Mouse (Mus musculus) midbrain, embryonic 16.5 days (tissue): ENCODE measurements around the gene En1. TPM values are rescaled to one million over a fixed set of nuclear protein-coding genes. Genes with fewer than 3 reads are reported as not detected.

Experiments
- ATAC-seq: fragments of 200-750 bp; cut with Nextera tagmentation; 2 replicates; pipeline ENCODE4 v1.8.0; 2017; ENCODE audit warnings: moderate TSS enrichment
- H3K27ac ChIP-seq: fragments of 300-500 bp; sonication (generic); 2 replicates; pipeline ENCODE4 v1.5.1; 2014; ENCODE audit warnings: mild to moderate bottlenecking, low read length, mixed read lengths
- H3K27me3 ChIP-seq: fragments of 300-500 bp; sonication (generic); 2 replicates; pipeline ENCODE4 v1.6.1; 2014; ENCODE audit warnings: low read depth, low read length, mixed read lengths; ENCODE audit not compliant: control insufficient read depth, insufficient read depth
- H3K36me3 ChIP-seq: fragments of 300-500 bp; sonication (generic); 2 replicates; pipeline ENCODE4 v1.6.1; 2014; ENCODE audit warnings: mild to moderate bottlenecking, low read length, moderate library complexity, mixed read lengths; ENCODE audit not compliant: control insufficient read depth, insufficient read depth
- H3K4me1 ChIP-seq: fragments of 300-500 bp; sonication (generic); 2 replicates; pipeline ENCODE4 v1.6.1; 2014; ENCODE audit warnings: mild to moderate bottlenecking, low read length, mixed read lengths; ENCODE audit not compliant: control insufficient read depth, insufficient read depth
- H3K4me2 ChIP-seq: fragments of 300-500 bp; sonication (generic); 2 replicates; pipeline ENCODE4 v1.6.1; 2014; ENCODE audit warnings: mild to moderate bottlenecking, low read length, mixed read lengths
- H3K4me3 ChIP-seq: fragments of 300-500 bp; sonication (generic); 2 replicates; pipeline ENCODE4 v1.5.1; 2014; ENCODE audit warnings: low read depth, mild to moderate bottlenecking, low read length, moderate library complexity, mixed read lengths
- H3K9ac ChIP-seq: fragments of 300-500 bp; sonication (generic); 2 replicates; pipeline ENCODE4 v1.6.1; 2014; ENCODE audit warnings: low read depth, low read length, mixed read lengths
- H3K9me3 ChIP-seq: fragments of 300-500 bp; sonication (generic); replicated peaks from 2 replicates; pipeline ENCODE4 v1.6.1; 2014; ENCODE audit warnings: mild to moderate bottlenecking, low read length, mixed read lengths; ENCODE audit not compliant: control insufficient read depth, poor library complexity, severe bottlenecking
- WGBS: fragments of 180-500 bp; shearing (Covaris S2); extraction: QIAGEN DNeasy Blood & Tissue Kit; methylation state at CpG from one replicate; pipeline ENCODE4 v1.1.7; 2014; 5-methylcytosine and 5-hydroxymethylcytosine counted together
- polyA plus RNA-seq: library from polyadenylated mRNA; unstranded; fragments of >200 nt; fragmentation: Nextera tagmentation; extraction: Ambion mirVana; gene quantifications from 2 replicates; pipeline ENCODE4 v1.2.1, GENCODE M21; 2015

En1 gene
- polyA plus RNA-seq, 1 experiment from 2014 or later = 7.6 TPM

DNA sequence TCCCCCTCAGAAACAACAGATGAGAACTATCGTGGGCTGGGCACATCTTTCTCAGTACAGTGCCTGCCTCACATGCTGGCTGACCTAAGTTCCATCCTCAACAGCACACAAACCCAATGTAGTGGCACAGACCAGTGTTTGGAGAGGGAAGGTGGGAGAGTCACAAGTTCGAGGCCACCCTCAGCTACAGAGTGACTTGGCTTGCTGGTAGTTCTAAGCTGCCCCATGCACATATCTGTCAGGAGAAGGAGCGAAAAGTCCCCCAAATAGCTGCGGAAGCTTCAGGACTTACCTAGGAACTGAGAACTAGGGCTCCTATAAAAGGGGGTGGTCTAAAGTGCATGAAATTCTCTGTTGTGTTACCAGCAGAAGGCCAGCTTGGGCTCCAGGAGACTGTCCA, 14.3 kb upstream of the En1 start:
- no peak overlapping the region for H3K4me2 ChIP-seq
- no peaks in the 10 kb centered on the region for H3K4me1 ChIP-seq
- H3K9me3 ChIP-seq = no peaks in the 10 kb centered on the region
- H3K27me3 ChIP-seq = peaks cover 16% of the 10 kb centered on the region
- no peak overlapping the region for H3K9ac ChIP-seq
- H3K36me3 ChIP-seq = no peaks in the 10 kb centered on the region
- ATAC-seq = no peak
- 82% methylated on average over 4 of the region's 4 CpGs for WGBS
- no peak overlapping the region for H3K4me3 ChIP-seq
- no peak overlapping the region for H3K27ac ChIP-seq

DNA sequence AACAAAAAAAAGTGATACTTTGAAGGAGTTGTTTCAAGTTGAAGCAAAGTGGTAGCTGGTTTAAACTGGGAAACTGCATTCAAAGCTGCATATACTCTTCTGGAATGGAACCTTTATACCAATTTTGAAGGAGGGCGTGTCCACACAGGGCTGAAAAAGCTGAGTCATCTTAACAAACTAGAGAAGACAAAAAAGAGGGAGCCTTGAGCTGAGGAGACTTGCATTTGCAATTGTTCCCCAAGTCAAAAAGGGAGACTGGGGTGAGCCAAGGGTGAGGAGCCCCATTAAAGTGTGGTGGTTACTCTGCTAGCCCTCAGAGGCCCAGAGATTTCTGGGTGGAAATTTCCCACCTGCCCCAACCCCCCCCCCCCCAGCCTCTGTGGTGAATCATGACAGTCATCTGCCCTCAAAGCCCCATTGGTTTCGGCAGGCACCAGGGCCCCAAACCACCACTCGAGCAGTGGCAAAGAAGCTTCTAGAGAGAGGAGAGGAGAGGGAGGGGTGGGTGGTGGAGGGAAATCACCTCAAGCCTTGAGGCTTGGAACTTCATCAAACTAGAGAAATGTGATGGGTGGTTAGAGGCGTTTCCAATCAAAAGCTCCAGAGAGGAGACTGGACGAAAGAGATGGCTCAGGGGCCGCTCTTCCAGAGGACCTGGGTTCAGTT, 13.7 kb upstream of the En1 start:
- Histone ChIP-seq H3K4me2 (no peak overlapping the region), H3K36me3 (no peaks in the 10 kb centered on the region), H3K27ac (no peak overlapping the region), H3K4me3 (no peak overlapping the region), H3K9me3 (no peaks in the 10 kb centered on the region), H3K9ac (no peak overlapping the region), H3K4me1 (no peaks in the 10 kb centered on the region), H3K27me3 (peaks cover 21% of the 10 kb centered on the region)
- WGBS = 84% methylated on average over 6 of the region's 6 CpGs
- no peak for ATAC-seq

DNA sequence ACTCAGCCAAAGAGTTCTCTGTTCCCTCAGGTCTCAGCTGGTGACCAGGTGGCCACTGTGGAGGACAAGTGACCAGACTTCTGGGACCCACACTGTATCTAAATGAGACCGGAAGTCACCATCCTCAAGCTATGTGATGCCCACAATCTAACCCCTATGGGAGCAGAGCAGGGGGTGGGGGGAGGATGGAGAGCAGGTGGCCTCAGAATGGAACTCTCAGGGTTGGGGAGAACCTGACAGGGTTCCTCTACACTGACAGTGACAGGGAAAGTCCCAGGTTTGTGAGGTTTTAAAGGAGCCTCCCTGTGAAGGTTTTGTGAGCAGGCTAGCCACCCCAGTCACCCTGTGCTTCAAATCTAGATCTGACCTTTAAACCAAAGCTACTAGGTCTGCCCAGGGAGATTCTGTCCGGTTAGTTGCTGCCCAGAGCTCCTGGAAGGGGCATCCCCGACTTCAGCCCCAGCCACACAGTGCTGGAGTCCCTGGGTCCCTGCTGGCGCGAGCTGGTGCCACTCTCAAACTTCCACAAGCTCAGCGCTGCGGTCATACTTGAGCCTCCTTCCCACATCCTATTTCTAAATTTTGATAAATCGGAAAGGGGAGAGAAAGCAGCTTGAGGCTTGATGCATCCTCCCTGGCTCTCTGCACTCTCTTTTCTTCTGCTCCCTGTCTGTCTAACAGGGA, 8.8 kb upstream of the En1 start:
- peaks cover 3% of the 10 kb centered on the region; the same call in 1 of the 2 replicates for H3K4me1 ChIP-seq
- H3K9me3 ChIP-seq = no peaks in the 10 kb centered on the region
- no peak for ATAC-seq
- no peak overlapping the region for H3K4me3 ChIP-seq
- H3K27me3 ChIP-seq = peaks cover 53% of the 10 kb centered on the region
- WGBS = 27% methylated on average over 8 of the region's 8 CpGs
- H3K27ac ChIP-seq = no peak overlapping the region
- no peaks in the 10 kb centered on the region for H3K36me3 ChIP-seq
- H3K9ac ChIP-seq = no peak overlapping the region
- no peak overlapping the region for H3K4me2 ChIP-seq

DNA sequence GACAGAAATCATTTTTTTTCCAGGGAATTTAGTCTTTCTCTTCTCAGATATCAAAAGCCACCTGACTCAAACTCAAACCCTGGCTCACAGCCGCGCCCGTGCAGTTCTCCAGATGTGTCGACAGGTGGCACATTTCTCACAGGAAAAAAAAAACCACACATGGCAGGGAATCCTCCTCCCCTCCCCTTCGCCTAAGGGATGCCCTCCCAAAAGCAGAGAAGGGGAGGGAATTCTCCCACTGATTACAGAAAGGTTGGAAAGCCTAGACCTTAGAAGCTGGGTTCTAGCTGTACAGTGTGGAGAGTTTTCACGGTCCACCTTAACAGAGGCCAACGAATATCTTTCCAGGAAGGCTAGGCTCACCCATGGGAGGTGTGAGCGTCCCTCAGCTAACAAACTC, 7.6 kb upstream of the En1 start:
- peaks cover 3% of the 10 kb centered on the region; the same call in 1 of the 2 replicates for H3K4me1 ChIP-seq
- H3K36me3 ChIP-seq = no peaks in the 10 kb centered on the region
- no peak overlapping the region for H3K4me2 ChIP-seq
- peaks cover 62% of the 10 kb centered on the region for H3K27me3 ChIP-seq
- H3K9me3 ChIP-seq = no peaks in the 10 kb centered on the region
- WGBS = under 1% methylated on average over 8 of the region's 8 CpGs
- H3K4me3 ChIP-seq = no peak overlapping the region
- no peak overlapping the region for H3K27ac ChIP-seq
- ATAC-seq = 0 out of 2 replicates have a peak, but pooled peaks have one; percentile 14
- no peak overlapping the region for H3K9ac ChIP-seq

DNA sequence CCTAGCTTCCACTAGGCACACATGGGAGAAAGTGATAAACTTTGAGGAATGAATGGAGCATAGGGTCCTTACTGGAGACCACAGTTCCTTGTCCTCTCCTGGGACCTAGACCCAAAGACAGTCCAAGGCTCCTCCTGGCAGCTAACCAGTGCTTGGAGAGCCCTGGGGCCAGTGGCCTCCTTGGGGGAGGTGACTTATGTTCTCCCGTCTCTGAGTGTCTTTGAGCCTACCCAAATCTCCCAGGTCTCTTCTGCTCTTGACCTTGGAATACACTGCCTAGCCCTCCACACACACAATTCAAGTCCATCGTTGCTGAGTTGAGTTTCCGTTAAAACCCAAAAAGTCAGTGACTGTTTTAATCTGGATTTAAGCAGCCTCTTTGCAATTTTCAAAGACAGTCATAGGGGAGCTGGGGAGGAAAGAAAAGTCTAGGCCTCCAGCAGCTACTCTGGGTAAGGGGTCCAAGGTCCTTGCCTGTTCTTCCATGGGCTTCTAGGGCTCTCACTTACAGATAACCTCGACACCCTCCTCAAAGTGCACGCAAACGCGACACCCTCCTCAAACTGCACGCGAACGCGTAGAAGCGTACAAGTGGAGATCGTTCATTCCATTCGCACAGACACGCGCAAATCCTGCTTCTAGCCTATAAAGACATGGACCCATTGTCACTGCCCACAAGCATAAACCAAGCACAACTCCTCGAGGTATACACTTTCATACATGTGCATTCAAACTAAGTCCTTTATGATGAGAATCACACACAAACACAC, 6.6 kb upstream of the En1 start:
- Histone ChIP-seq H3K4me3 (peak overlapping the region; percentile 28; the same call in 1 of the 2 replicates), H3K27ac (no peak overlapping the region), H3K9ac (no peak overlapping the region)

DNA sequence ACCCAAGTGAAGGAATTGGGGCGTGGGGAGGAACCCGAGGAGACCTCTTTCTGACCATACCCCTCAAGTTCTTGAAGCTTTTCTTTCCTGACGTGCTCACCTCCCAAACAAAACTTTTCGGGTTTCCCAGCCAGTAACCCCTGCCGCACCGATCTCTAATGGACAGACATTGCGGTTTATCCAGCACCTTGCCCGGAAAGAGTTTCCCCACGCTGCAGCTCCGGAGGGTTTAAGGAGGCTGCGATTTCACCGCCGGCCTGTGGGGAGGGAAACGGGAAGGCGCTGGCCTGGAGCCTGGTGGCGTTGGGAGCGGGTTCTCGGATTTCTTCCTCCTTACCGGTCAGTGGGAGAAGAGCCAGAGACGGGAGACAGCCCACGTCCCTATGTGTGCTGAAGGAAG, 5.9 kb upstream of the En1 start:
- under 1% methylated on average over 21 of the region's 21 CpGs for WGBS
- H3K36me3 ChIP-seq = no peaks in the 10 kb centered on the region
- peaks cover 65% of the 10 kb centered on the region for H3K27me3 ChIP-seq
- no peaks in the 10 kb centered on the region for H3K9me3 ChIP-seq
- H3K4me2 ChIP-seq = peak overlapping the region; percentile 71
- 0 out of 2 replicates have a peak overlapping the region, but pooled peaks have one; percentile 8 for H3K9ac ChIP-seq
- peak; percentile 36; the same call in 1 of the 2 replicates for ATAC-seq
- peak overlapping the region; percentile 28 for H3K4me3 ChIP-seq
- 0 out of 2 replicates have a peak overlapping the region, but pooled peaks have one; percentile 40 for H3K27ac ChIP-seq
- H3K4me1 ChIP-seq = peaks cover 3% of the 10 kb centered on the region; the same call in 1 of the 2 replicates

More for the DNA sequence above, 6.6 kb upstream of the En1 start:
- H3K9me3 ChIP-seq = no peaks in the 10 kb centered on the region
- no peaks in the 10 kb centered on the region for H3K36me3 ChIP-seq
- no peak for ATAC-seq
- WGBS = 5% methylated on average over 17 of the region's 17 CpGs
- peaks cover 65% of the 10 kb centered on the region for H3K27me3 ChIP-seq
- H3K4me2 ChIP-seq = peak overlapping the region; percentile 71
- H3K4me1 ChIP-seq = peaks cover 3% of the 10 kb centered on the region; the same call in 1 of the 2 replicates

DNA sequence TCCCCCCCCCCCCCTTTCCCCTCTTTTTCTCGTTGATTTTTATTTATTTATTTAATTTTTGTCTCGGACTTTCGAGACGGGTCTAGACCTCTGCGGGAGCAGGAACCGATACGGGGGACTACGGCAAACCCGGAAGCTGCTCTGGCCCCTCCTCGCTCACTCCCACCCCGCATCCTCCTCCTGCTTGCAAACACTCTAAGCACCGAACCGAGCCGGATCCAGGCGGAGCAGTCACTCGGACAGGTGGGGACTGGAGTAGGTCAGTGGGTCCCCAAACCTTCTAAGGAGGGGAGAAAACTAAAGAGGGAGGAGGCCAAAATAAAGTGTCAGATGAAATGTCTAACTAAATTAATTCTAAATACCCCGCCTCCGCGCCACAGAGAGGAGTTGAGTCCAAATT, 5.4 kb upstream of the En1 start:
- under 1% methylated on average over 19 of the region's 19 CpGs for WGBS
- Histone ChIP-seq H3K9me3 (no peaks in the 10 kb centered on the region), H3K27me3 (peaks cover 64% of the 10 kb centered on the region), H3K27ac (peak overlapping the region; percentile 12; the same call in 1 of the 2 replicates), H3K4me2 (peak overlapping the region; percentile 71), H3K36me3 (no peaks in the 10 kb centered on the region), H3K4me1 (peaks cover 3% of the 10 kb centered on the region; the same call in 1 of the 2 replicates), H3K4me3 (peak overlapping the region; percentile 28), H3K9ac (no peak overlapping the region)
- peak; percentile 50; the same call in 1 of the 2 replicates for ATAC-seq

DNA sequence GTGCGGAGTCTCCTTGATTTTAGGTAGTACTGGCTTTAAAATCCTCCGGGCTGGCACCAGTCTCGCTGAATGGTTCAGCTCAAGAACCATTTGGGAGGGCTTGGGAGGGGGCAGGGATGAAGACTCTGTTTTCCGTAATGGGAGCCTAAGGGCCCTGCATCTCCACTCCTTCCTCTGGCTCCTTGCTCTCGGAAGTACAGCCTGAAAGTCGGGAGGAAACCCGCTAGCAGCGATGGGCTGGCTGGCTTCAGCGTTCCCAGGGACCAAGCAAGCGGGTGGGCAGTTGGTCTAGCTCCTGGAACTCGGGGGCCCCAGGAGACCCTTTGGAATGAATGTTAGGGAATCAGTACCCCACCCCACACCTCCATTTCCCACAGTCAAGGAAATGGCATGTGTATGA, 4.9 kb upstream of the En1 start:
- Histone ChIP-seq H3K4me1 (peaks cover 6% of the 10 kb centered on the region), H3K27me3 (peaks cover 62% of the 10 kb centered on the region), H3K27ac (peak overlapping the region; percentile 12; the same call in 1 of the 2 replicates), H3K4me3 (peak overlapping the region; percentile 28), H3K4me2 (peak overlapping the region; percentile 71), H3K9me3 (no peaks in the 10 kb centered on the region), H3K9ac (peak overlapping the region; percentile 28), H3K36me3 (no peaks in the 10 kb centered on the region)
- 3% methylated on average over 11 of the region's 11 CpGs for WGBS
- ATAC-seq = no peak
